Mouse (Mus musculus): Measurements from ENCODE around the gene Wipi2. TPM values are rescaled to one million over a fixed set of nuclear protein-coding genes. Genes with fewer than 3 reads are reported as not detected.

Wipi2 gene
- total RNA-seq (2014; rRNA removed) (61.5 and 69.7 TPM in 2 replicates), polyA plus RNA-seq (2015; fragmentation: Nextera tagmentation; extraction: Ambion mirVana) (40.0 and 42.3 TPM in 2 replicates)

- no peak for DNase-seq (ENCODE audit: low spot score)
- Histone ChIP-seq H3K9me3 (ENCODE audit: low read length) (no peaks in the 10 kb centered on the region), H3K4me2 (ENCODE audit: low read depth, low read length, poor library complexity, severe bottlenecking) (peak within 1 kb of the TSS; percentile 77), H3K27ac (ENCODE audit: low read depth, low read length) (no peak within 1 kb of the TSS), H3K9ac (replicated peaks; ENCODE audit: low read length, poor library complexity, severe bottlenecking) (no peak within 1 kb of the TSS; the same call in 1 of the 2 replicates), H3K4me3 (ENCODE audit: low read depth, low read length) (peak within 1 kb of the TSS; percentile 97; the same call in 1 of the 2 replicates), H3K36me3 (ENCODE audit: insufficient read depth, low read length) (no peaks in the 10 kb centered on the region), H3K4me1 (ENCODE audit: insufficient read depth, low read length) (peaks cover 13% of the 10 kb centered on the region), H3K27me3 (ENCODE audit: insufficient read depth, low read length) (0 out of 2 replicates have a peak, but pooled peaks cover 3% of the 10 kb centered on the region)
- WGBS: 93% methylated on average over 2 of the region's 2 CpGs
- TF ChIP-seq CTCF (IDR thresholded peaks at IDR 0.05): no peak
- no peak for ATAC-seq (ENCODE audit: low FRiP score)
Measured at GRCm38 (mm10) chr5:142627398-142627797, at the start of gene Wipi2. Gene Wipi2 (plus strand): TSS chr5:142627698.

- no peaks in the 10 kb centered on the region for H3K9me3 ChIP-seq (ENCODE audit: low read length)
- H3K27me3 ChIP-seq (ENCODE audit: insufficient read depth, low read length): no peaks in the 10 kb centered on the region
- 91% methylated on average over 10 of the region's 10 CpGs for WGBS
- H3K27ac ChIP-seq (ENCODE audit: low read depth, low read length): no peak overlapping the region
- DNase-seq (ENCODE audit: low spot score): no peak
- peak; percentile 44 for TF ChIP-seq CTCF (IDR thresholded peaks at IDR 0.05)
- ATAC-seq (ENCODE audit: low FRiP score): no peak
- no peak overlapping the region for H3K4me2 ChIP-seq (ENCODE audit: low read depth, low read length, poor library complexity, severe bottlenecking)
- H3K4me3 ChIP-seq (ENCODE audit: low read depth, low read length): no peak overlapping the region
- no peak overlapping the region for H3K9ac ChIP-seq (replicated peaks; ENCODE audit: low read length, poor library complexity, severe bottlenecking)
- H3K4me1 ChIP-seq (ENCODE audit: insufficient read depth, low read length): no peaks in the 10 kb centered on the region
- H3K36me3 ChIP-seq (ENCODE audit: insufficient read depth, low read length): peaks cover 7% of the 10 kb centered on the region
Measured at GRCm38 (mm10) chr5:142578192-142578591, 49.3 kb upstream of the Wipi2 start.

- peak; percentile 81 for DNase-seq (ENCODE audit: low spot score)
Measured at GRCm38 (mm10) chr5:142581517-142581916, 46.0 kb upstream of the Wipi2 start.

GRCm38 (mm10) chr5:142583616-142584126 lies 43.8 kb upstream of the Wipi2 start:
- H3K4me1 ChIP-seq (ENCODE audit: insufficient read depth, low read length): peaks cover 9% of the 10 kb centered on the region; the same call in 1 of the 2 replicates
- H3K9me3 ChIP-seq (ENCODE audit: low read length): no peaks in the 10 kb centered on the region
- DNase-seq (ENCODE audit: low spot score) (peak; percentile 90), ATAC-seq (ENCODE audit: low FRiP score) (peak; percentile 91)
- H3K9ac ChIP-seq (replicated peaks; ENCODE audit: low read length, poor library complexity, severe bottlenecking): no peak overlapping the region
- 17% methylated on average over 14 of the region's 14 CpGs for WGBS
- peaks cover 5% of the 10 kb centered on the region for H3K36me3 ChIP-seq (ENCODE audit: insufficient read depth, low read length)
- H3K27ac ChIP-seq (ENCODE audit: low read depth, low read length): peak overlapping the region; percentile 72
- H3K4me3 ChIP-seq (ENCODE audit: low read depth, low read length): no peak overlapping the region
- no peaks in the 10 kb centered on the region for H3K27me3 ChIP-seq (ENCODE audit: insufficient read depth, low read length)
- peak; percentile 49 for TF ChIP-seq CTCF (IDR thresholded peaks at IDR 0.05)
- H3K4me2 ChIP-seq (ENCODE audit: low read depth, low read length, poor library complexity, severe bottlenecking): peak overlapping the region; percentile 32

More at GRCm38 (mm10) chr5:142581517-142581916, 46.0 kb upstream of the Wipi2 start:
- Histone ChIP-seq H3K4me3 (ENCODE audit: low read depth, low read length) (no peak overlapping the region), H3K4me1 (ENCODE audit: insufficient read depth, low read length) (peaks cover 9% of the 10 kb centered on the region; the same call in 1 of the 2 replicates), H3K4me2 (ENCODE audit: low read depth, low read length, poor library complexity, severe bottlenecking) (no peak overlapping the region), H3K36me3 (ENCODE audit: insufficient read depth, low read length) (peaks cover 6% of the 10 kb centered on the region), H3K9ac (replicated peaks; ENCODE audit: low read length, poor library complexity, severe bottlenecking) (no peak overlapping the region), H3K27ac (ENCODE audit: low read depth, low read length) (no peak overlapping the region), H3K9me3 (ENCODE audit: low read length) (no peaks in the 10 kb centered on the region), H3K27me3 (ENCODE audit: insufficient read depth, low read length) (no peaks in the 10 kb centered on the region)
- TF ChIP-seq CTCF (IDR thresholded peaks at IDR 0.05): peak; percentile 93
- ATAC-seq (ENCODE audit: low FRiP score): peak; percentile 55; the same call in 1 of the 2 replicates
- WGBS: 12% methylated on average over 5 of the region's 5 CpGs

GRCm38 (mm10) chr5:142590953-142591616 lies 36.4 kb upstream of the Wipi2 start:
- DNase-seq (ENCODE audit: low spot score) (peak; percentile 38), ATAC-seq (ENCODE audit: low FRiP score) (no peak)
- Histone ChIP-seq H3K4me3 (ENCODE audit: low read depth, low read length) (no peak overlapping the region), H3K4me1 (ENCODE audit: insufficient read depth, low read length) (0 out of 2 replicates have a peak, but pooled peaks cover 3% of the 10 kb centered on the region), H3K27ac (ENCODE audit: low read depth, low read length) (peak overlapping the region; percentile 43; the same call in 1 of the 2 replicates), H3K36me3 (ENCODE audit: insufficient read depth, low read length) (peaks cover under 1% of the 10 kb centered on the region; the same call in 1 of the 2 replicates), H3K9me3 (ENCODE audit: low read length) (no peaks in the 10 kb centered on the region), H3K9ac (replicated peaks; ENCODE audit: low read length, poor library complexity, severe bottlenecking) (no peak overlapping the region), H3K4me2 (ENCODE audit: low read depth, low read length, poor library complexity, severe bottlenecking) (no peak overlapping the region), H3K27me3 (ENCODE audit: insufficient read depth, low read length) (no peaks in the 10 kb centered on the region)
- 38% methylated on average over 6 of the region's 6 CpGs for WGBS
- 0 out of 2 replicates have a peak, but pooled peaks have one; percentile 13 for TF ChIP-seq CTCF (IDR thresholded peaks at IDR 0.05)

GRCm38 (mm10) chr5:142595698-142596097 lies 31.8 kb upstream of the Wipi2 start:
- no peak for TF ChIP-seq CTCF (IDR thresholded peaks at IDR 0.05)
- WGBS: 80% methylated on average over 3 of the region's 3 CpGs
- ATAC-seq (ENCODE audit: low FRiP score): no peak
- no peaks in the 10 kb centered on the region for H3K27me3 ChIP-seq (ENCODE audit: insufficient read depth, low read length)
- H3K36me3 ChIP-seq (ENCODE audit: insufficient read depth, low read length): no peaks in the 10 kb centered on the region
- no peaks in the 10 kb centered on the region for H3K4me1 ChIP-seq (ENCODE audit: insufficient read depth, low read length)
- H3K4me2 ChIP-seq (ENCODE audit: low read depth, low read length, poor library complexity, severe bottlenecking): no peak overlapping the region
- DNase-seq (ENCODE audit: low spot score): peak; percentile 69
- no peaks in the 10 kb centered on the region for H3K9me3 ChIP-seq (ENCODE audit: low read length)
- H3K9ac ChIP-seq (replicated peaks; ENCODE audit: low read length, poor library complexity, severe bottlenecking): no peak overlapping the region
- no peak overlapping the region for H3K27ac ChIP-seq (ENCODE audit: low read depth, low read length)
- H3K4me3 ChIP-seq (ENCODE audit: low read depth, low read length): no peak overlapping the region
